Mouse (Mus musculus) heart, adult 9 months (tissue): ENCODE measurements around the gene Cacnb2.
A peak's percentile ranks its signal among the peaks of the same experiment; 100 is the strongest.

Experiments
- DNase-seq, 2 experiments: peaks; one replicate each; pipeline ENCODE4 v3.0.0; 2022; ENCODE audit warnings: low spot score in 2 of 2

Cacnb2 gene

GRCm38 (mm10) chr2:14774375-14774774 is 171.5 kb downstream of the Cacnb2 start:
- no peak for DNase-seq

GRCm38 (mm10) chr2:14774857-14775495 is 172.1 kb downstream of the Cacnb2 start:
- no peak for DNase-seq

GRCm38 (mm10) chr2:14787983-14788382 is 185.1 kb downstream of the Cacnb2 start:
- DNase-seq, result no peak

- no peak for DNase-seq
These were observed 198.7 kb downstream of the Cacnb2 start for GRCm38 (mm10) chr2:14801446-14802046.

DNA sequence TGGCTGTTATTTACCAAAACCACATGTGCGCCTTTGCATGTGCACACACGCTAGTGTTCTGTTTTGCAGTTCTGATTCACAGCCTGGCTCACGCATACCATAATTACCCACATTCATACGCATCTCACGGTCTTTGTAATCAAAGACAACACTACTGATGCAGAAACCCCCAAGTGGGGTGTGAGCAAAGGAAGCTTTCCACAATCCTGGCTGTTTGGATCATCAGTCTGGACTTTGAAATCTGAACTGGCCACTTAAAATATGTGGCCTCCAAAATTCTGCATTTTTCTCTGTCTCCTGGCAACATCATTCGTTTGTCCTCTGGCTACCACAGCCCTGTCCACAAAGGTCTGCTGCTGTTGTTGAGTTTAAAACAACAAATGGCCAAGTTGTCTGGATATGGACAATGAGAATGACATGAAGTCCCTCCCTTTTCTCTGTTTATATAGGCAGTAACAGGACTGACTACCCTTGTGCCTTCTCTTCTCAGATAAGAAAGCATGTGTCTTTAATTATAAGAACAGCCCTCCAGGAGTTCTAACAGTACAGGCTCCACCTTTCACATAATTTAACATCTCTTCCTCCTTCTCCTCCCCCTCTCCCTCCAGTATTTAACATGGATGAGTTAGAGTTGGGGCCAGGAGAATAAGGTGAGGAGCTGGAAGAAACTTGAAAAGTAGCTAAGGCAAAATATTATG is 204.9 kb downstream of the Cacnb2 start:
- no peak for DNase-seq

DNA sequence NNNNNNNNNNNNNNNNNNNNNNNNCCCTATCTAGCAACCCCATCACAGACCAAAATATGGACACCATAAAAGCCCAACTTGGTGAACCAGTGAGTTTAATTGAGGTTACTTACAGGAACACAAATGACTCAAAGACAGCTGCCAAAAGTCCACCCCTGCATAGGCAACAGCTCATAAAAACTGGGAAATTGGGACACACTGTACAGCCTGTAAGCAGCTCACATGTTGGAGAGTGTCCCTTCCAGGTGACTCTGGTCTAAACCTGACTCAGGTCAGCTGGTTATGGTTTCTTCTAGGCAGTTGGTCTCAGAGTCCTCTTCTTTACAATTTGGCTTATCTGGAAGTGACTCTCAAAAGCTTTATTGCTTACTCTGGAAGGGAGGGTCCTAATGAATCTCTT is 212.1 kb downstream of the Cacnb2 start:
- DNase-seq, result no peak

DNA sequence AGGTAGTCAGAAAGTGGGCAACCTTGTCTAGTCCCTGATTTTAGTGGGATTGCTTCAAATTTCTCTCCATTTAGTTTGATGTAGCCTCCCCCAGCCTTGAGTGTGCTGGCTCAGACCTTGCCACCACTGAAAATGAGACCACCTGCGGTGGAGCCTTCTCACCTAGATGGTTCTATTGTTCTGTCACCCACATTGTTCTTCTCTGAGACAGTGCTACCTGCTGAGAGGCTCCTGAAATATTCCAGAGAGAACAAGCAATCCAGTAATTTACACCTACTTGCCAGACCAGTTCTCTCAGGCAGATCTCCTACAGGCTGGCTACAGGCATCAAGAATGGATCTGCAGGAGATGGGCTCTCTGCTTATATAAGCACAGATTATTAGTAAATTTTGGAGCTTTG is 215.8 kb downstream of the Cacnb2 start:
- no peak for DNase-seq

- no peak for DNase-seq
These were observed 218.1 kb downstream of the Cacnb2 start for GRCm38 (mm10) chr2:14820946-14821345.

DNA sequence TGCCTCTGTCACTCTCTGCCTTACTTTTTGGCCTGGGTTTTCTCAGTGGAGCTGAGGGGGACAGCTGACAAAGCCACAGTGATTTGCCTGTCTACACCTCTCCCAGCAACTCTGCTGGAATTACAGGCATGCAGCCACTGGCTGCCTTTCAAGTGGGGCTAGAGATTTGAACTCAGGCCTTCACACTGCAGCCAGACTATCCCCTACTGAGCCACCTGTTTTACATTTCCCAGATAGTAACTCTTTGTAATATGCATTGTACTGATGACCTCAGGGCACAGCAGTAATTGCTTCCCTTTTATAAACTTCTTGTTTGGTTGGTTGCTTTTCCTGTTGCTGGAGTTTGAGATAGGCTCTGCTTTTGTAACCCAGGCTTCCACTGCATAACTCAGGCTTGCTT is 220.2 kb downstream of the Cacnb2 start:
- peak; percentile 74 to 76 for DNase-seq

GRCm38 (mm10) chr2:14823816-14824348 is 221.0 kb downstream of the Cacnb2 start:
- peak; percentile 65 to 79 for DNase-seq

DNA sequence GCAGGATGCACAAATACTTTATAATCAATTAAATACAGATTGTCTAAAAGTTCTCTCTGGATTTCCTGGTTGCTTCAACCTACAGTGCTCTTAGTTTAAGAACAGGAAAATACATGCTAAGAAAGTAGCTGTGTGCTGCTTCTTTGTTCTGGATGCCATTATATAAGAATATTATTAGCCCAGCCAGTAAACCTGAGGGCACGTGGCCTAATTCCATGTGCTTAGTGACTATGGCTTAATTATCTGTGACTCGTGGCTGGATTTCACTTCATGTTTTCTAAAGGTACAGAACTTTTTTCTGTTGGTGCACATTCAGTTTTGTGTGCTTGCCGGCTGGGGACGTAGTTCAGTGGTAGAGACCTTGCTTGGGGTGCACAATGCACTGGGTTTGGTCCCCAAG is 222.3 kb downstream of the Cacnb2 start:
- DNase-seq, result no peak

GRCm38 (mm10) chr2:14829451-14829850 is 226.6 kb downstream of the Cacnb2 start:
- DNase-seq, result no peak

DNA sequence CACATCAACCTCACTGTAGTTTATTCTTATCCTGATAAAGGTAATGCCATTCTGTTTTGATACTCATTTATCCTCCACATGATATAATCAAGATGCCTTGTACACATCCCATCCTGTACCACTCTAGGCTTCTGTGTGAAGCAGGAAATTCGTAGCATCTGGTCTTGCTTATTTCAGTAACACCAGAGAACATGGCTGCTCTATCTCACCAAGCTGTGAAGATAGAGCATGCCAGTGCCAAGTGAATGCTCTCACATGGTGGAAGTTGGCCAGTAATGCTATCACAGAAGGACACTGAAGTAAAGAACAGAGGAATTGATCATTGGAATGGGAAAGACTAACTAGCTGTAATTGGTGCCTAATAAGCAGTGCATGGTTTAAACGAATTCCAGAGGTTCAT is 228.4 kb downstream of the Cacnb2 start:
- DNase-seq, result no peak

DNA sequence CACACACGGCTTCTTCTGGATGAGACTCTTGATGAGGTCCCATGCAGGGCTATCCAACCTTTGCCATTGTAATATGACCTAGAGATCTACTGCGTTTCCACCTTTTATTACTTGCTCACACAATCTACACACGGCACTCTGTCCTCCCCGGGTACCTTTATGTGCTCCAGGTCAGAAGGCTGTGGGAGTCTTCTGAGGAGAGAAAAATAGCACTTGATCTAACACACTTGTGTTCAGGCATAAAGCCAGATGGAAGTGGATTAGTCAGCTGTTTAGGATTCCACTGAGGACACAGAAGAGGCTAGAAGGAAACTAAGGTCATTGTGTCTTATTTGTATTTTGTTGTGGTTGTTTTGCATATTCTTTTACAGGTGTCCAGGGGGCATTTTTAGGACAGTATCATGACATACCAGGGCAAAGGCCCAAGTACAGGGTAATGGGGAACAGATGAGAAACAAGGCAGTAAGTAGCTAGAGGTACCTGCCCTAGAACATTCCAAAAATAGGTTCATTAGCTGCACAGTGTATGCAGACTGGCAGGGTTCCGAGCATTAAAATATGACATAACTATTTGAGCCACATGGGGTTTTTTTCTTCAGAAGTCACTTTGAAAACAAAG is 231.9 kb downstream of the Cacnb2 start:
- peak; percentile 65 to 77 for DNase-seq

DNA sequence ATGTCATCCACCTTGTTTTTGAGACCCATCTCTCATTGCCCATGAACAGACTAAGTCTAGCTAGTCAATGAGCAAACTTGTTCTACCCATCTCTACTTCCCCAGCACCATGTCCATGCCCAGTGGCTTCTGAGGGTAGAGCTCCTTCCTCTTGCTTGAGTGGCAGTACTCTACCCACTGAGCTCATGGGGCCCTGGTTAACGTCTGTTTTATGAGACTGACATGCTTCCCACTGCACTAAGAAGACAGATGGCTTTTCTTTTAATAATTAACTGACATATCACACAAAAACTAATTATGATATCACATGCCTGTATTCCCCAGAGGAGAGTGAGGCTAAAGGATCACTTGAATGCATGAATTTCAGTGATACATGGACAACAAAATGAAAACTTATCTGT is 238.4 kb downstream of the Cacnb2 start:
- DNase-seq, result no peak

- no peak for DNase-seq
These were observed 243.8 kb downstream of the Cacnb2 start for GRCm38 (mm10) chr2:14846727-14847126.

GRCm38 (mm10) chr2:14847188-14847587 is 244.3 kb downstream of the Cacnb2 start:
- DNase-seq, result no peak

DNA sequence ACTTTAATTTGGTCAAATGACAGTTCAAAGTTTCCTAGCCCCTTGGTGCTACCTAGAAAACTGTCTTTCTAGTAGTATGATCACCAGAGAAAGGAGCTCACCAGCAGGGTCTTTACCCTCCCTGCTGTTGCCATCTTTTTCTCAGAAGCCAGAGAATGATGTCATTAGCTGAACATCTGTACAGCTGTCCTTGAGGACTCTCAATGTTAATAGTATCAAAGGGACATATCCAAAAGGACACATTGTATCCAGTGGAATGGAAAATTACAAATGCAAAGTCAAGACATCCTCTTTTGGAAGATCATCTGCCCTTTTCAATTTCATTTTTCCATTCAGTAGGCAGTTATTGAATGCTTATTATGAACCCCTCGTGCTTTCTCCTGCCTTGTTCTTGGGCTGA is 247.9 kb downstream of the Cacnb2 start:
- DNase-seq, result no peak

GRCm38 (mm10) chr2:14851383-14851782 is 248.5 kb downstream of the Cacnb2 start:
- no peak for DNase-seq

DNA sequence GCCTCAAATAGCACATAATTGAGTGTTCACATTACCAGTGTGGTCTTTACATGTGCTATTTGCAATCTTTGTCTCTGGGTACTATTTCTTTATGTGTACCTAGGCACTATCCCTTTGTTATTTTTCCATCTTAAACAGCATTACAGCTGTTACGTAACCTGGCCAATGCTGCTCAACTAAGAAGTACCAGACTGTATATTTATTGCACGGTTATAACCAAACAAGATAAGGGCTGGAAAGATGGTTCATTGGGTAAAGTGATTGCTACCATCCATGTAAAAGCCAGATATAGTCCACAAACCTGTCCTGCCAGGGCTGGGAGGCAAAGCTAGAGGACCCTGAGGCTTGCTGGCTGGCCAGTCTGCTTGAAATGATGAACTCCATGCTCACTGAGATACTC is 251.2 kb downstream of the Cacnb2 start:
- no peak for DNase-seq

- no peak for DNase-seq
These were observed 255.4 kb downstream of the Cacnb2 start for GRCm38 (mm10) chr2:14858301-14858700.

DNA sequence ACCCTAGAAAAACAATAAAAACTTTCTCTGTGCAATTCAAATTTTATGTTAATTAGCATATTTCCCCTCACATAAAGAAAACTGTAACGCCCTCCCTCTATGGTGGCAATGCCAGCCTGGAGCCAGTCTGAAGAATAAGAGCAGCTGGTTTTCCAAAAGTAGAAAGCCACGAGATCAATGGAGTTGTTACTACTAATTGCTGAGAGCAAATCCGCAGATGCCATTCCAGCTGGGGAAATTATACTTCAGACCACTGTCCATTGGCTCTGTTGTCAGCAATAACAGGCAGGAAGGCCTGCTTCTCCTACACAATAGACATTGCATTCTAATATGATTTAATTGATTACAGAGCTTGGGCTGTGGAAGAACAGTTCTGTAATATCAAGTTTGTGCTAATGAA is 257.5 kb downstream of the Cacnb2 start:
- no peak for DNase-seq

DNA sequence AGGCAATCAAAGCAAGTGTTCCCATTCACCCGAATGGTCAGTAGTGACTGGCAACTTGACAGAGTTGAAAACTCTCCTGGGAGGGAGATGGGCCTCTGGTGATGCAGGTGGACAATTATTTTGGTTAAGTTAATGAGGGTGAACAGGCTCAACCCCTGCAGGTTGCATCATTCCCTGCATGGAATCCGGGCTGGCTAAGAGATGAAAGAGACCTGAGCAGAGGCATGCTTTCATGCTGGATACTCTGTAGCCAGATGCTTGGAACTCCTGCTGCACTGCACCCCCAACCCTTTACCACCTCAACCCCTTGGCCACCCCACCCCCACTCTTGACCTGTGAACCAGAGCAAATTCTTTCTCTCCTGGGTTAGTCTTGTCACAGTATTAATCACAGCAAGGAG is 258.7 kb downstream of the Cacnb2 start:
- DNase-seq, result no peak
